Mouse (Mus musculus): ENCODE results near the gene Slc7a5.
A peak's percentile ranks its signal among the peaks of the same experiment; 100 is the strongest.

The Slc7a5 gene

GRCm38 (mm10) chr8:121907587-121908248 is at the start of gene Slc7a5:
Gene Slc7a5 (minus strand): TSS chr8:121907694.
- DNase-seq (ENCODE audit: low spot score), result peak; percentile 95

- DNase-seq (ENCODE audit: low spot score), result no peak
These were observed 48.5 kb upstream of the Slc7a5 start for GRCm38 (mm10) chr8:121955825-121956500.

GRCm38 (mm10) chr8:121954981-121955555 is 47.6 kb upstream of the Slc7a5 start:
- DNase-seq (ENCODE audit: low spot score), result no peak

DNA sequence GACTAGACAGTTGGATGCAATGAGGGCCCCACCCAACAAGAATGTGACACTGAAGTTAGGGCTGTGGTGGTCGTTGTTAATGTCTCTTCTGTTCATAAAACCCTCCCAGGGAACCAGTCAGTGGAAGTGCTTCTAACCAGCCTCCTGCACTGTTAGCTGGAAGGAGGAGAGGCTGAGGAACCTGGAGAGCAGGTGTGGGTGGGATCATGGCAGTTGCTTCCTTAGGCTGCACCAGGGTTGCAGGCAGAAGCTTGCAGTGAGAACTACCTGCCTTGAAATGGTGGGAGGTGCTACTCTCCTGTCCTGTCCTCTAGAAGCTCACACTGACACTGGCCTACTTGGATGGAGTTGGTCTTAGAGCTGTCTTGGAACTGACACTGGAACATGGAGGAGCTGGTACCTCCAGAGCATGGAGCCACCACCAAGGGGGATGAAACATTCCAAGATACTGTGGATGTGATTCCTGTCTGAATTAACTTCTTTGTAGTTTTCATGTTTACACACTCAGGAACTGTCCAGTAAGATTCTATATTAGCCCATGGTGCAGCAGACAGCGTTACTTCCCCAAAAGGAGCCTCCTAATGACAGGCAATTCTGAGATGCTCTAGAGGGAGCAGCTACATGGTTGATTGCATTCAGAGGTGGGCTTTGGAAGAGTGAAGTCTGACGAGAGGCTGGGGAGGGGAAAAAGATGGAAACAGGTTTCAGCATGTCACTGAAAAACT is 46.5 kb upstream of the Slc7a5 start:
- no peak for DNase-seq (ENCODE audit: low spot score)

GRCm38 (mm10) chr8:121952800-121953199 is 45.3 kb upstream of the Slc7a5 start:
- DNase-seq (ENCODE audit: low spot score), result no peak

DNA sequence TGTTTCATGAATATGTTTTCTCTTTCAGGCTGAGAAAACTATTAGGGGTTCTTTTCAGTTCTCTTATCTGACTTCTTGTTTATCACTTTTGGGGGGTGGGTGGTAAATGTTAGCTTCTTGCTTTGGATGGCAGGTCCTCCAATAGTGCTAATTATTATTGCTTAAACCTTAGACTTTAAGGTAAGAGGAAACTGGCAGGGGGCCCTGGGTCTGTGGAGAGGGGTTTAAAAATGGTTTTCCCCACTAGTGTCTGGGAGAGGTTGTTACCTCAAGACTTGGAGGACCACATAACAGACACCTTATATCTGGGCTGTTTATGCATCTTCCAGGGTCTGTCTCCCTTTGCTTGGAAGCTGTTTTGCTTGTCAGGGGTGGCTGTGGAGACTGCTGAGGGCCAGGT is 44.6 kb upstream of the Slc7a5 start:
- no peak for DNase-seq (ENCODE audit: low spot score)

- no peak for DNase-seq (ENCODE audit: low spot score)
These were observed 44.1 kb upstream of the Slc7a5 start for GRCm38 (mm10) chr8:121951656-121952009.

GRCm38 (mm10) chr8:121950749-121951655 is 43.5 kb upstream of the Slc7a5 start:
- no peak for DNase-seq (ENCODE audit: low spot score)

DNA sequence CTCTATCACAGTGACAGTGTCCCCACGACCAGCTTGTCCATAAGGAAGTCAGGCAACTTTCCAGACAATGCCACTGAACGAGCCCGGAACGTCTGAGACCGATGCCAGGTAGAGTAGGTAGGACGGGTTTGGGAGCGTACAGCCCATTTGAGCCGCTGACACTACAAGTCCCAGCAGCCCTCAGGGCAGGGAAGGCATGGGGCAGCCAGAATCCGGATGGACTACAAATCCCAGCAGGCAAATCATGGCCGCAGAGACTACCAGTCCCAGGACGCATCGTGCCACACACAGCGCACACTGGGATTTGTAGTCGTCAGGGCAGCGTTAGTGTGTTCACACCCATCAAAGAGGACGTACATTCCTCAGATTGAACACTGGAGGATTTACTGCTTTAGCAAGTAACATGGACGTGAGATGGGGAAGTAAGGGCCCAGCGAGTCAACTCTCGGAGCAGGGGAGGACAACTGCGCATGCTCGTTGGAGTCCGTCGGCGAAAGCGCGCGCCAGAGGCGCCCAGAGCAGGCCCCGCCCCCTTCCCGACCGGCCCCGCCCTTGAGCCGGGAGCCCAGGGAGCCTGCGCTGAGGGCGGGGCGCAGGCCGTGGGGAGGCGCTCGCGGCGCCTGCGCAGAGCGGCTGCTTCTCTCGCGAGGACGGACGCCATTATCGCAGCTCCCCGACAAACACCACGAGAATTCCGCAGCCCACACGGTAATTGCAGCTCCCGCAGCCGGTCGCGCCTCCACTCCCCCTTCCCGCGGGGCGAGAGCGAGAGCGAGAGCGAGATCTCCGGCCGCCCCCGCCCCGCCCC is 42.7 kb upstream of the Slc7a5 start:
- peak; percentile 98 for DNase-seq (ENCODE audit: low spot score)

DNA sequence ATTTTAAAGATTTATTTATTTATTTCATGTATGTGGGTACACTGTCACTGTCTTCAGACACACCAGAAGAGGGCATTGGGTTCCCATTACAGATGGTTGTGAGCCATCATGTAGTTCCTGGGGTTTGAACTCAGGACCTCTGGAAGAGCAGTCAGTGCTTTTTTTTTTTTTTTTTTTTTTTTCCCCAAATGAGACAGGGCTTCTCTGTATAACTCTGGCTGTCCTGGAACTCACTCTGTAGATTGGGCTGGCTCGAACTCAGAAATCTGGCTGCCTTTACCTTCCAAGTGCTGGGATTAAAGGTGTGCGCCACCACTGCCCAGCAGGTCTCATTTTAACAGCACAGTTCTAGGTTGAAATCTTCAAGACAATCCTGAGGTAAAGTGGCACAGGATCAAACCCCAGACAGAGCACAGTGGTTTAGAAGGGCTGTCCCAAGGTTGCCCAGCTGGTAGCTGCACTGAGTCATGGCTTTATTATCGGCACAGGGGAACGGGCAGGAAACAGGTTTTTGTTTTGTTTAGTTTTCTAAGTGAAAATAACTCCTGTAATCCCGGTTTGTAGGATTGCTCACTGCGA is 41.8 kb upstream of the Slc7a5 start, which contains the start of gene Banp:
Gene Banp, plus strand, starts transcription at position 529 of the 579 bp plus-strand sequence.
- DNase-seq (ENCODE audit: low spot score), result no peak

- DNase-seq (ENCODE audit: low spot score), result no peak
These were observed 41.0 kb upstream of the Slc7a5 start for GRCm38 (mm10) chr8:121948321-121949145.

GRCm38 (mm10) chr8:121947753-121948141 is 40.3 kb upstream of the Slc7a5 start:
- DNase-seq (ENCODE audit: low spot score), result peak; percentile 87

DNA sequence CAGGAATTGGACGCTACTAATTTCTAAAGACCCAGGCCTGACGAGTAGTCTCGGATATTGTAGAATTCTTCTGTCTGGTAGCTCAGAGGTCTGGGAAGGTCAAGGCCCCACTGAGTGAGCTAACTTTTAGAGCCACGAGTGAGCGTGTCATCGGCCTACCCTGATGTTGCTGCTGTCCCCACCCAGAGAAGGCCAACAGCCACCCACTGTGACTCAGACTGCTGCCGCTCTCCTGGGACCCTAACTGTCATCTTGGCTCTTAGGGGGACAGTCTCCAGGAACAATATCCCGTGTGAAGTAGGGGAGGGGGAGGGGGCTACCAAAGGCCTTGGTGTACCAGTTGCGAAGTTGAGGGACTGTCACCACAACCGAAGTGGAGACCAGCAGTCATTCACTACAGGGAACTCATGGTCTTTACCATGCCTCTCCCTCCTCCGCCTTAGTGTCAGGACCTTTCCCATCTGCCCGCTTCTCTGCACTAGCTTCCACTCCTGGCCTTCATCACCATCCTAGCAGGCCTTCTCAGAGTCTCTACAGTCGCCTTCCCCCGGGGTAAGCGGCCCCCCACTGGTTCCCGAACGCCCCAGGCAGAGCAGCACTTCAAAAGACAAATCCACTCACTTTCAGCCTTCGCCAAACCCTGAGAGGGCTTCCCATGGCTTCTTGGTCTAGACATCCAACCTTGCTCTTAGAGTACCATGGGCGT is 39.7 kb upstream of the Slc7a5 start:
- DNase-seq (ENCODE audit: low spot score), result no peak

DNA sequence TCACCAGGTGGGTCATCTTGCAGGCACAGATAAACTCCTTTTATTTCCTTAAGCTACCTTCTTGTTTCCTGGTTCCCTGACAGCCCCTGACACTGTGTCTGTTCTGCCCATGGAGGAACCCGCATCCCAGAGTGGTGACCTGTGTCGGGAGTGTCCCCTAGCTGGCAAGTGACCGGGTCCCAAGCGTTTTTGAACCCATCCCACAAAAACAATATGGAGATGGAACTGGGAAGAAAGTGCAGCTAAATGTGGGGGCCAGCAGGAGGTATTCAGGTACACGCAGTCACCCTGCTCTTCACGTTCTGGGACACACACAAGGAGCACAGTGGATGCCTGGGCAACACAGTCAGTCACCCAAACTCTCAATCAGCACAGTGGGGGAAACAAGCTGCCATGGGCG is 38.9 kb upstream of the Slc7a5 start:
- no peak for DNase-seq (ENCODE audit: low spot score)

DNA sequence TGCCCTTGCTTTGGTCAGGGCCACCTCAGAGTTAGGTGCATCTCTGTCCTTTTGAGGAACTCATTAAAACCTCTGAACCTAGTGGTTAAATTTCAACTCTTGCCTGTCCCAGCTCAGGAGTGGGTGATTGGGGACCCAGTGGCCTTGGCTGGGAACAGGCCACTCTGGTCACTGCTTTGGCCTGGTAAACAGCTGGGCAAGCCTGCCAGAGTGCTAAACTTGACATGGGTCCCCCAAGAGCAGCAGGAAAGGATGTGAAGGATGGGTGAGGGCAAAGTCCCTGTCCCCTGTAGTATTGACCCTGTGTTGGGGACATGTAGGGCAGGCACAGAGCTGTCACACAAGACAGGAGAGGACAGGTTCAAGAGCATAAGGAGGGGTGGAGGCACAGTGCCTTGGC is 37.3 kb upstream of the Slc7a5 start, which contains the start of gene Car5a:
Gene Car5a, minus strand, starts transcription at position 74 of the 400 bp plus-strand sequence.
- DNase-seq (ENCODE audit: low spot score), result no peak

DNA sequence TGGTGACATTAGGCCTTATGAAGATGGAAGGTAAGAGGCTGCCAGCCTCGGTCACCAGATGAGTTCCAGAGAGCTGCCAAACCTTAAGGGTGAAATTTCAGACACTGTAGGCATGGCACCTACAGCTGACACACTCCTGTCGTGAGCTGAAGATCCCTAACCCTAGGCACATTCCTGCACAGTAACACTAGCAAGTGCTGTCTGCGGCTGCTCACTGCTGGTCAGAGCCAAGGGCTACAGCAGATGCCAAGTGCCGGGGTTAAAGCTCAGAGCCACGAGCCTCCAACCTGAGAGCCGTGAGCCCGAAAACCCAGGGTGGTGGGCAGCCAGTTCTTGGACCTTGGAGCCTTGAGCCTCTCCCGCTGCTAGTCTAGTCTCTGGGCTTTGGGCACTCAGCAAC is 36.2 kb upstream of the Slc7a5 start:
- no peak for DNase-seq (ENCODE audit: low spot score)

- DNase-seq (ENCODE audit: low spot score), result no peak
These were observed 35.6 kb upstream of the Slc7a5 start for GRCm38 (mm10) chr8:121943057-121943540.

DNA sequence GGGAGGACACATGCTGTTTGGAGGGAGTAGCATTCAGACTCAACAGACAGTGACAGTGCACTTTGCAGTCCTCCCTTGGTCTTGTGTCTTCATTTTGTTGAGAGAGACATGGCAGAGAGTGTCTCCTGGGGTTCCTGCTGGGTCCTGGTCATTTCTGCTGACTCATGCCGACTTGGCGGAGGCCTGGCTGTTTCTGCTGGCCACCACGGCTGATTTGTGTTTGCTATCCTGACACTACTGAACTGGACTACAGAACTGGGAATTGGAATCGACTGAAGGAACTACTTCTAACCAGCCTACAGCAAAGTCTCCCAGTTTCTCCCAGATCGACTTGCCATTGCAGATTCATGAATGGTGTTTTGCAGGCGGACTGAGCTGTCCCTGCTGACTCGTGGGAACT is 31.2 kb upstream of the Slc7a5 start:
- DNase-seq (ENCODE audit: low spot score), result no peak

DNA sequence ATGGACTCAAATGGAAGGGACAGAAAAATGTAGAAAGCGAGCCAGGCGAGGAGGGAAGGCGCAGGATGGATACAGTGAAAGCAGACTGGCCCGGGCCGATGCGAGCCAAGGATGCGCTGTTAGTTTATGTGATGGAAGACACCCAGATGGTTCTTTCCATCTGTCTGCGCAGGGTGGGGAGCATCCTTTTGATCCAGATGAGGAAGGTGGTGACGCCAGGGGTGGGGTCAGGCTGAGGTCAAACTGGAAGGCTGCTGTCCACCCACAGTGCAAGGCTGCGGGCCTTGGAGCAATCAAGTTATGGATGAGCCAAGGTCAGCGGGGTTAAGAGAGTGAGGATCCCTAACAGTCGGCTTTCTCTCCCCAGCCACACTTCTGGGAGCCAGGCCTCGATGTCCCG is 28.9 kb upstream of the Slc7a5 start:
- no peak for DNase-seq (ENCODE audit: low spot score)
